Mouse (Mus musculus): Measurements from ENCODE around the gene Gm6525. TPM values are rescaled to one million over a fixed set of nuclear protein-coding genes. Genes with fewer than 3 reads are reported as not detected.

The Gm6525 gene
- not detected for polyA plus RNA-seq (2017; shearing (Covaris generic))

GRCm38 (mm10) chr3:84173581-84174154, at the start of gene Gm6525:
Gene Gm6525, plus strand, starts transcription at chr3:84174104.
- ATAC-seq: no peak

GRCm38 (mm10) chr3:84125704-84126289, 48.1 kb upstream of the Gm6525 start:
- peak; percentile 60 for ATAC-seq

- ATAC-seq: peak; percentile 30
Measured at GRCm38 (mm10) chr3:84126721-84127120, 47.2 kb upstream of the Gm6525 start.

- no peak for ATAC-seq
Measured at GRCm38 (mm10) chr3:84127431-84127830, 46.5 kb upstream of the Gm6525 start.

DNA sequence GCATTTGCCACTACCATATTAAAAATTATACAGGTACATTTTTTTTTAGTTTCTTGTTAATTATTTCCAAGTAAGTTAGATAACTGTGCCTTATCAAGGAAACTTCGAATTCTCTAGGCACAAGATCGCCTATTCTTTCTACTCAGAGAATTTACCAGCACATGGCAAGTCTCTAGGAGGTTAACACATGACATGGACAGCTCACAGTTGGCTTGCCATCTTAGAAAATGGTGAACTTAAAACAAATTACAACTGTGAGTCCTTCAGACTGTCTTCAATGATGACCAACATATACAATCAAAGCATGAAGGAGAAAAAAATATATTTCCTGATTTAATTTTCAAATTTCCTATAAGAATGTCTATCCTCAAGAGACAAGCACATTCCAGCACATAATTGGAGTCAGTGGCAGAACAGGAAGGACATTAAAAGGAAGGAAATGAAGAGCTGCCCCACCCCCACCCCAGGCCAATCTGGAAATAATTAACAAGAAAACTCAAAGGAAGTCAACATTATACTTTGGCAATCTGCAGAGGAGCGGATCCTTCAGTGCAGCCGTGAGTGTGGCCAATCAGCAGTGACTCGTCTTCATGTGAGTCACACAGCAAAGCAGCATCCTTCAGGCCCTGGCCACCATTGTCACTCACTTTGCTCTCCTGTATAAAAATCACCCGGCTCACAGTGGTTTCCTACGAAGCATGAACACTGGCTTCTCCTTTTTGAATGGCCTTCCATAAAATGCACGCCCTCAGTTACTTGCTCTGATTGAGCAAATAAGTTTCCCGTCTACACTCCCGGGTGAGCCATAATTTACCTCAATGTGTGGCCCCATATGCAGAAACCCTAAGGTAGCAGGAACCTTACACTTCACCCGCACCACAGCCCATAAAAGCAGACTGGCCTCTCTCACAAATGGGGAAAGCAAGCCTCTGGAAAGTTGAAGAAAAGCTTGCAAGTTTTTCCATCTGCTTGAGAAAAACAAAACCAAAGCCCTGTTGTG, 44.7 kb upstream of the Gm6525 start:
- no peak for ATAC-seq

- ATAC-seq: no peak
Measured at GRCm38 (mm10) chr3:84130776-84131175, 43.1 kb upstream of the Gm6525 start.

DNA sequence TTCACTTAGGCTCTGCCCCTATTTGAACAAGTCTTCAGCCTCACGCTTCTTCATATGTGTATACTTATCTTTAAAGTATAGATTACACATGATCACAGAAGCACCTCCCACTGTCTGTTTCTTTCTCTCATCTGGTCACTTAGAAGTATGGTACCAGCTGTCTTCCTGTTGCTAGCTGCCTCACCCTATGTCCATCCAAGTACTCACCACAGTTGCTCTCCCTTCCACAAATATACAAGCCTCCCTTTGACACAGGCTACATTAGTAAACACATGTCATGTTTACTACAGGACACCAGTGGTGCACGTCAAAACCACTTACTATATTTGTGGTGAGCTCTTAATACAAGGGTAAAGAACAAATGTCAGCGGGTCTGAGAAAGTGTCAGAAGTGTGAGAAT, 42.5 kb upstream of the Gm6525 start:
- no peak for ATAC-seq

DNA sequence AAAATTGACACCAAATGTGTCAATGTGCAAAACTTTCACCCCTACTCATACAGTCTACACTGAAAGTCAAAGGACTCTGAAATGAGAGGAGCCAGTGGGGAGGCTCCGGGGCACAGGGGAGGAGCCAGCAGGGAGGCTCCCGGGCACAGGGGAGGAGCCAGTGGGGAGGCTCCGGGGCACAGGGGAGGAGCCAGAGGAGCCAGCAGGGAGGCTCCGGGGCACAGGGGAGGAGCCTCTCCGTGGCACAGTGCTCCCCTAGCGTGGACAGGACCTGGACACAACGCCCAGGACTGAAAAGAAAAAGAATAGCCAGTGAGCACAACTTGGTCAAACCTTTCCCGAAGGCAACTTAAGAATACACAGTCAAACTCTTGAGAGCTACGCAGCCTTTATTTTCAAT, 38.5 kb upstream of the Gm6525 start:
- no peak for ATAC-seq

DNA sequence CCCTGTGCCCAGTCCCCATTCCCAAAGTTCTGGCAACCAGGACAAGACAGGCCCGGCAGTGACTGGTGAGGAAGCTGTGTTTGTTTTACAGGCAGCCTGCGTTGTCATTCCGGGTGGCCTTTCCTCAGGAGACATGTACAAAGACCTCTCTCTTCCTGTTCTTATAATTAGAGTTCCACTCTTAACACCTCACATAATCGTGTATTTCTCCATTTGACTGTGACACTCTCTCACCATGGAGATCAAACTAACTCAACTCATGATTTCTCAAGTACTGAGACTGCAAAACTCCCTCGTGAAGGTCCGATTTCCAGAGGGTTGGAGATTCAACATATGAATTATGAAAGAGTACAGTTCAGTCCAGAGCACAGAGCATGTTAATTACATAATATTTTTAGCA, 38.0 kb upstream of the Gm6525 start:
- no peak for ATAC-seq

DNA sequence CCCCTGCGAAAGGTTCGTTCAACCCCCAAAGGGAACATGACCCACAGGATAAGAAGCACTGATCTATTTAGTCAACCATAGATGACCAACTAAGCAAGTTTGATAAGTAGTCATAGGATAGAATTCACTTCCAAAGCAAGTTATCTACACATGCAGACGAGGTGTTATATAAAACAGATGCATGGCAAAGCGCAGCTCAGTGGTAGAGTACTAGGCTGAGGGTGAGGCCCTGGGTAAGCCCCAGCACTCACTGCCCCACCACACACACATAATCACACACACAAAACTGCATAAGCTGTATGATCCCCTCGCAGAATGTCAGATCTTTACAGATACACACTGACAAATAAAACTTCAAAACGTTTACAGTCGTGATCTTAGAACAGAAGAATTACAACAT, 37.4 kb upstream of the Gm6525 start:
- no peak for ATAC-seq

DNA sequence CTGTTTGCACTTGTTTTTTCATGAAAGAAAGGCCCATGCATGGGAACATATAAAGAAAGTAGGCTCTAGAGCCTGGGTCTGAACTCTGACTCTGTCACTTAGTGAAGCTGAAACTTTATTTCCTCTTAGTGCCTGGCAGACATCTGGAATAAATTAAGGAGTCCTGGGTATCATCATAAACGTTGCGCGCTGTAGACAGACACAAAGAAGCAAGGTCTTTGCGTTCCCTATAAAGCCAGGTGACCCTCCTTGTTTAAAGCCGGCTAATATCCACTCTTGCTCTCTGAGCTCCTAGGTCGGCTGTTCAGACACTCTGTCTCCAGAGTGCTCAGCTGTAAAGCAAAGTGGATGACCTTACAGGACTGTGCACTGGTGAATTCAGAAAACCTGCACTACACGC, 33.0 kb upstream of the Gm6525 start:
- no peak for ATAC-seq

GRCm38 (mm10) chr3:84149831-84150230, 24.1 kb upstream of the Gm6525 start:
- no peak for ATAC-seq

DNA sequence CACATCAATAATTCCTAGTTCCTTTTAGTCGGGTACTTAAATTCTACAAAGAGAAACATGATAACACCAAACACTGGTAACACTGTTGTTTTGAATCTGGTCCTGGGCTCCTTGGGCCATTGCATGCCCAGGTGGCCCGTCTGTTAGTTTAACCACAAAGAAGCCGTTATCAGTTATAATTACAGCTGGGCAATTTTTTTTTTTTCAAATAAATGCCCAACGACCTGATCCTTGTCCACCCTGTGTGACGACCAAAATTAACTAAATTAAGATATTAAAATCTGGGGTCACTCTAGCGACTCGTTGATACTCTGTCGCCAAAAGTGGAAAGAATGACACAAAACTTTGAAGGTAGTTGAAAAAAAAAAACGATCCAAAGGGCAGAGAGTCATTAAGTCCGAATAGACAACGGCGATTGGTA, 19.2 kb upstream of the Gm6525 start:
- ATAC-seq: no peak

GRCm38 (mm10) chr3:84155146-84155545, 18.8 kb upstream of the Gm6525 start:
- ATAC-seq: no peak

DNA sequence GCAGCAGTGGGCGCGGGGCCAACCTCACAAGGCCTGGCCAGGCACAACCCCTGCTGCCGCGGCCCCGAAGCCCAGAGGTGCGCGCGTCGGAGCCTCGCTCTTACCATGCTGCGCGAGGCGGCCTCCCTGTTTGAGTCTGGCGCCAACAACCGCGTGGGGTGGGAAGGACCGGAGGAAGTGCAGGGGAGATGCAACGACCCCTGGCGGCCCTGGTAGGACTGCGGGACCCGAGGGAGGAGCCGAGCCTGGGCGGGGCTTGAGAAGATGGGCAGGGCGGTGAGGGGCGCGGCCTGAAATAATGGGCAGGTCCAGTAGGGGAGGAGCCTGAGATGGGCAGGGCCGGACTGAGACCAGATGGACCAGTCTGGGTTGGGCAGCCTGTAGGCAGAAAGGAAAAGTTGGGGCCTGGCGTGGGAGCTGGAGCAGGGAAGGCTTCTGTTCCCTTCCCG, 18.3 kb upstream of the Gm6525 start, which contains the start of gene Mnd1:
Gene Mnd1 (minus strand): TSS at position 229 of the 449 bp plus-strand sequence.
- peak; percentile 99 for ATAC-seq

DNA sequence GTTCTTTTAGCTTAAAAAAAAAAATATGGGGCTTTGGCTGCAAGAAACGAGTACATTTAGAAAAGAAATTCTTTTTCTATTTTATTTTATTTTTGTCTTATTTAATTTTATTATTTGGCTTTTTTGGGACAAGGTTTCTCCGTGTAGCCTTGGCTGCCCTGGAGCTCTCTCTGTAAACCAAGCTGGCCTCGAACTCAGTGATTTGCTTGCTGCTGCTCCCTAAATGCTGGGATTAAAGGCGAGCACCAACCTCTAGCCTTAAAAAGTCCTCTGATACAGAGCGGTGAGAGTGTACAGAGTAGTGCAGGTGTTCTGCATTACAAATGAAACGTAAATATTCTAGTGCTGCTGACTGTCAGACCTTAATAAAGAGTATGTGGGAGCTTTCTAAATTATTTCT, 17.8 kb upstream of the Gm6525 start:
- ATAC-seq: no peak

DNA sequence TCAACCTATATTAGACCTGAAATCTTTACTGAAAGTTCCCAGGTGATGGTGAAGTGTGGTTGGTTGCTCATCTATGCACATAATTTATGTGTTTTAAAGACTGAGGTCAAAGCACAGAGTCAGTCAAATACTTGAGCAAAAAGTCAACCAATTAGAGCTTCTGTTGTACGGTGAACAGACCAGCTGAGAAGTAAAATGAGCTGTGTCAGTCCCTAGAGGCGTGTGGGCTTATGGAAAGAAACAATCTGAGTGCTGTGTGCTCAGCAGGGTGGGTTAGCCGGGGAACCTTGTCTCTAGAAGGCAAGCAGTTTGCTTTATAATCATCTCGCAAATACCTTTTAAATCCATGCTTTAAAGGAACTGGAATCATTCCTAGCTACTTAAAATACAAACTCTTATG, 16.9 kb upstream of the Gm6525 start:
- no peak for ATAC-seq

DNA sequence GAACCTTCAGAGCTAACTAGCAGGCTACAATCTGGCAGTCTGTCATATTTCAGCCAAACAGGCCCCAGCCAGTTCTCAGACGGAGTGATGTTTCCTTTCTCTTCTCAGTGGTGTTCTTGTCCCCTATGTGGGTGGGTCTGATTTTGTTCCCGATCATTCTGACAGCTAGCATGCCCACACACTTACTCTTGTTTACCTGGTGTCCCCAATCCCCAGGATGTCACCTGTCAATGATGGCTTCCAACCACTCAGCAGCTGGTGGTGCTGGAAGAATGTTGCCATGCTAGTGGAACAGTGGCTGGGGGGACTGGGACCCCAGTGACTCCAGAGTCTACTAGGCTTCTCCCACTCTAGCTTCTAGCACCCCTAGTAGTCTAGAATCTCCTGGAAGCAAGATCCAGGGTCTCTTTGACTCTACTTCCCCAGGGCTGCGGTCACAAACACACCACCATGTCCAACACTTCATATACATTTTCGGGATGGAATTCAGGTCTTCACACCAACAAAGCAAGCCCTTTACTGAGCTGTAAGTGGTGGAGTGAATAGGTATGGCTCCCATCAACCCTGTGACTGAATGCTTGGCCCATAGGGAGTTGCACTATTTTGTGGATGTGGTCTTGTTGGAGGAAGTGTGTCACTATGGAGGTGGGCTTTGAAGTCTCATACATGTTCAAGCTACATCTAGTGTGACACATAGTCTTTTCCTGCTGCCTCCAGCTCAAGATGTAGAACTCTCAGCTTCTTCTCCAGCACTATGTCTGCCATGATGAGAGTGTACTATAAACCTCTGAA, 16.1 kb upstream of the Gm6525 start:
- no peak for ATAC-seq

GRCm38 (mm10) chr3:84165391-84165790, 8.5 kb upstream of the Gm6525 start:
- ATAC-seq: no peak

DNA sequence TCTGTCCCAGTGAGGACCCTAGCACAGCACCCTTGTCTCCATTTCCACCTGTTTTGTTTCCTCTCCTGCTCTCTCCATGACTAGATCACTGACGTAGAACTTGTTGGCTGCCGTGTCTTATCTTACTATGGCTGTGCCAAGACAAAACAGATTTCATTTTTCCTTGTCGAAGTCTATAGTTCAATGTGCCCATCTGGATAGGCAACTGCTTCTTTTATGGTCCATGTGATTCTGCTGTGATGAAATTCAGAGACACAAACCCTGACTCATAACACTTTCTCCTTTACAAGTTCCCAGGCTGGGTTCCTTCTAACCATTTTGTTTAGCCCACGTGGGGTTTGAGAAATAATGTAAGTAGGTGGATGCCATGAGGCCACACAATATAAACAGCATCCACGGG, 7.8 kb upstream of the Gm6525 start:
- no peak for ATAC-seq

DNA sequence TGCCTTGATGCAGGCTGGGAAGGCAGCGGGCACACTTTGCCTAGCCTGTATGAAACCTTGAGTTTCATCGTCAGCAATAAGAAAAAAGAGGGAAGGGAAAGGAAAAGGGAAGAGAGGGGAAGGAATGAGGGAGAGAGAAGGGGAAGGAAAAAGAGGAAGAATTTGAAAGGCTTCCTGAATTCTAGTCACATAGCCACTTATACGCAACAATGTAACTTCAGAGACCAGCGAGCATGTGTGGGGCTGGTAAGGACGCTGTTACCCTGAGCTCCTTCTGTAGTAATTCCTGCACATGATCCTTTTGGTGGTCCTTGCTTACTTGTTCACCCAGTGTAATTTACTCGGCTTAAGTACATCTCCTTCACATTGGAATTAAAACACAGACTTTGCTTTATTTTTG, 5.0 kb upstream of the Gm6525 start:
- no peak for ATAC-seq

DNA sequence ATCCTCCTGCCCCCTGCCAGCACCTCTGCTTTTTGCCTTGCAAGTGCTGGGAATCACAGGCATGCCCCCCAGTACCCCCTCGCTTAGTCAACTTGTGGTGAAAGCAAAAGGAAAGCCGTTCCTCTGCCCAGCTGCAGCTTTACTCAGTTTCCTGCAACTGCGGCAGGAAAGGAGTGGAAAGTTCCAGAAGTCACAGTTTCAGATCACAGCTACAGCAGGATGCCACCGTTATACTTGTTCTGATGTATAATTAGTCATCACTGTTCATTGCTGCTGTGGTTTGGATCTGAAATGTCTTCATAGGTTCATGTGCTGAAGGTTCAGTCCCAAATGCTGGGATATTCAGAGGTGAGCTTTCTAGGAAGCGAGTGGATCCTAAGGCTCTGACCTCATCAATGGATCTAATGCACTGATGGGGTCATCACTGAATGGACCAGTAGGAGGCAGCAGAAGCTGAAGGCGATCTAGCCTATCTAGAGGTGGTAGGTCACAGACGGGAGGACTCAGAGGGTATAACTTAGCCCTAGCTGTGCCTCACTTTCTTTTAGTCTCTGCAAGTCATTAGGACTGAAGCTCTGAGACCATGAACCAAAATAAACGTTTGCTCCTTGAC, 4.4 kb upstream of the Gm6525 start:
- ATAC-seq: no peak
